Mouse (Mus musculus): Measurements from ENCODE around the gene Fto.

DNA sequence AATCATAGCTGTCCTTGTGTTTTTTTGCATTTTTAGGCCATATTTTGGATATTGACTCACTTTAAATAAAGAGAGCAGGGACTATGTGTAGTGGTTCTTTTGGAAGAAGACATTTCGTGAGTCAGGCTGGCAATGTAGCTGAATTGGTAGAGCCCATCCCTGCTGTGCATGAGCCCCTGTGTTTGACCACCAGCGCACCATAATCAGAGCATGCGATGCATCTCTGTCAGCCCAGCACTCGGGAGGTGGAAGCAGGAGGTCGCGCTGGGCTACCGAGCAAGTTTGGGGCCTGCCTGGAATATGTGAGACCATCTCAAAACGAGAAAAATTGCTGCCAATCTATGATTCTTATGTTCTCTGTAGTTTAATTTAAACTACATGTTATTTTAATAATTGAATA, 156.1 kb downstream of the Fto start:
- TF ChIP-seq EP300 (IDR thresholded peaks at IDR 0.05; ENCODE audit: low read depth) (no peak), CTCF (IDR thresholded peaks at IDR 0.05; ENCODE audit: low read depth) (no peak)

Data from liver, embryonic 14.5 days (tissue).